Mouse (Mus musculus): ENCODE data around the gene Trmt1.
"Not testable (repeated sequence)": the region's sequence is repeated elsewhere in the genome, so short reads cannot be mapped to it uniquely, and the experiment has no call there.

Gene Trmt1

DNA sequence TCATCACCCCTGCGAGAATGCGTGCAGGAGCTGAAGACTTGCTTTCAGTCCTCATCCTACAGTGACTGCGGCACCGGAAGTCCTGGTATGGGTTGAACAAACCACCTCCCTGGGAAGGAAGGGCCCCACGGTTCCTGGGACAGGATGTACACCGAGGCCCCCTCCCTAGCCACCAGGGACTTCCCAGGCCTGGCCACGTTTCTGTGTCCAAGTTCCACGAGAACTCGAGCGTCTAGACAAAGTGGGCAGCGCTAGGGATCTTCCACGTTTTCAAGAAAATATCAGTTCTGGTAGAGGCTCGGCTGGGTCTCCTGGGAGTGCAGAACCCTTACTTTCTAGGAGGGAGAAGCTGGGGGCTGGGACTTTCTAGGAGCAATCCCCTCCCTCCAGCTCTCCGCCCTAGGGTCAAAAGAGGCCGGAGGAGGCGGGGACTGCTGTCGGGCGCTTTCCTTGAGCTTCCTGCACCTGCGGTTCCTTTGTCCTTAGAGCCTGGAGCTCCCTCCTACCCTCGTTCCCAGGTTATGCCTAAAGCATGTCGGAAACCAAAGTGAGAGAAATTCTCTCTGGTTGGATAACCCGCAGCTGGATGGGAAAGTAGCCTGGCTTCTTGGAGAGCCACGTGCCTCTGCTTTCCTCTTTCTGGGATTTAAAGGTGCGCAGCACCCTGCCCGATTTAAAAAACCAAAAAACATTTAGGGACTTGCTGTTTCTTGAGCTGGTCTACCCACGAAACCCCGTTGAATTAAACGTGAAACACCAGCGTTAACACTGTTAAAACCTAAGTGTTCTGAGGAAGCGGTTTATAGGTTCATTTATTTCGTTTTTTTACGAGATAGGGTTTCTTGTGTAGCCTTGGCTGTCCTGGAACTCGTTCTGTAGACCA, 25.9 kb upstream of the Trmt1 start:
- no peak for DNase-seq (ENCODE audit: low read depth, low spot score)

DNA sequence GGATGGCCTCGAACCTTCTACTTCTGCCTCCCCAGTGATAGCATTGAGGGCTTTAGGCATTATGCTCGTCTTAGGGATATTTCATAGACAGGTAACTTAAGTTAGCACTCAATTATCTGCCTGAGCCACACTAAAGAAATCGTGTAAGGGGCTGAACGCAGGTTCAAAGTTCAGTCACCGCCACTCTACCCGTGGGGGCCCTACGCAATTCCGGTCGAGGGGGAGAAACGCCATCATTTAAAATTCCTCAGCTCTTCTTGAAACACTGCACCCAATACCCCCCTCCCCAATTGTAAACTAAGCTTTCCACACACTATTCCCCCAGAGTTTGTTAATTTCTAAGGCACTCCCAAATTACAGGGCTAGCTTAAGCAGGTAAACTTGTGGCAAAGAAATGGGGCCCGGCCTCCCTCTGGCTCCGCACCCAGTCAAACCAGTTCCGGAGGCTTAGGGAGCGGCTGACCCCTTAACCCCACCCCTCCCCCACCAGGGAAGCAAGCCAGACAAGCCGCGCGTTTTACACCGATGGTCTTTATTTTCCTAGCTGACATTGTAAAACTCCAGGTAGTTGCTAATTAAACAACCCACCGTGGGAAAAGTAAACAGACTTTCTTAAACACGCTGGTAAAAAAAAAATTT, 25.2 kb upstream of the Trmt1 start:
- DNase-seq (ENCODE audit: low read depth, low spot score): no peak

- no peak for DNase-seq (ENCODE audit: low read depth, low spot score)
Measured at GRCm38 (mm10) chr8:84661458-84661871, 24.6 kb upstream of the Trmt1 start.

GRCm38 (mm10) chr8:84661961-84662571, 24.0 kb upstream of the Trmt1 start:
- DNase-seq (ENCODE audit: low read depth, low spot score): no peak

GRCm38 (mm10) chr8:84662581-84663065, 23.5 kb upstream of the Trmt1 start, which contains the start of gene Ier2:
Ier2 (minus strand) TSS chr8:84662852.
- DNase-seq (ENCODE audit: low read depth, low spot score): peak; percentile 92

- DNase-seq (ENCODE audit: low read depth, low spot score): peak; percentile 92
Measured at GRCm38 (mm10) chr8:84663483-84664327, 22.4 kb upstream of the Trmt1 start.

DNA sequence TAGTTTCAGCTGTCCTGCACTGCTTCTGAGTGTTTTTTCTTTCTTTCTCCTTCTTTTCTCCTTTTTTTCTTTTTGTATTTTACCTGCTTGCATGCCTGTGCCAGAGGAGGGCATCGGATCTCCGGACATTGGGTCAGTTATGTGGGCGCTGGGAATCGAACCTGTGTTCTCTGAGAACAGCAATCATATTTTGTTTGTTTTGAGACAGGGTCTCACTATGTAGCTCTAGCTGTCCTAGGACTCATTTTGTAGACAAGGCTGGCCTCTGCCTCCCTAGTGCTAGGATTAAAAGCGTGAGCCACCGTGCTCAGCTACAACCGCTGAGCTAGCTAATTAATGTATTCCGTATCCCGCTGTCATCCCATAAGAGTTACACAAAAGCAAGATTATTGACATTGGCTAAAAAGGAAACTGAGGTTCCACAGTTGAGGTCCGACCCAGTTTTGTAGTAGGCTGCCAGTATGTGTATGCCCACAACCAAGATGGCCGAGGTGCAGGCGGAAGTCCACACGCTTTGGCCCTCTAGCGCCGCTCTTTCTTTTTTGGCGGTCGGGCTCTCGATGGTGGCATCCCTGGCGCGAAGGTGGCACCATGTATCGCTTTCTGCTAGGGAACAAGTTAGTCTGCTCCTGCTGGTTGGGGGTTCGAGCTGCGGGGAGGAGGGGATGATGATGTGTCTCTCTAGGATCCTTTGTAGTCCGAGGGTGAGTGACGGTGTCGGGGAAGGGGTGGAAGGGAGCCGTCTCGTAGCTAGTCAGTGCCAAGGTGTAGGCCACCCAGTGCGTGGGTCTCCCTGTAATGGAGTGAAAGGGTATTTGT, 21.3 kb upstream of the Trmt1 start:
- peak; percentile 78 for DNase-seq (ENCODE audit: low read depth, low spot score)

GRCm38 (mm10) chr8:84665385-84665893, 20.7 kb upstream of the Trmt1 start:
- no peak for DNase-seq (ENCODE audit: low read depth, low spot score)

- DNase-seq (ENCODE audit: low read depth, low spot score): no peak
Measured at GRCm38 (mm10) chr8:84668081-84668480, 18.0 kb upstream of the Trmt1 start.

DNA sequence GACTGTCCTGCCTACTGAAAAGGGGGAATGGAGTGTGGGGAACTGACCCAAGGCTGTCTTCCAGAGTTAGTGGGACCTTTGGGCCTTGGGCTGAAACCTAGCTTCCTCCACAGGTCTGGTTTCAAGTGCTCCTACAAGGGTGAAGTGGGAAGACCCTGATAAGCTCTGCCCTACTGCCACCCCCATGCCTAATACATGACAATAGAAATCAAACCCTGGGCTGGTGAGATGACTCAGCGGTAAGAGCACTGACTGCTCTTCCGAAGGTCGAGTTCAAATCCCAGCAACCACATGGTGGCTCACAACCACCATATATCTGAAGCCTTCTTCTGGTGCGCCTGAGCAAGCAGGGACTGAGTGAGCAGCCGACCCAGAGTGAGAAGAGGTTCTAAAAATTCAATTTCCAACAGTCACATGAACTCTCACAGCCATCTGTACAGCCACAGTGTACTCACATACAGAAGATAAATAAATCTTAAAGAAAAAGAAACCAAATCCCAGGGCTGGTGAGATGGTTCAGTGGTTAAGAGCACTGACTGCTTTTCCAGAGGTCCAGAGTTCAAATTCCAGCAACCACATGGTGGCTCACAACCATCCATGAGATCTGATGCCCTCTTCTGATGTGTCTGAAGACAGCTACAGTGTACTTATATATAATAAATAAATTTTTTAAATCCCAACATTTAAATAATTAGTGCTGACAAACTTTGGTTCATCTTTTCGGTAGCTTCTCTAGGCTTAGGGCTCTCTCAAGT, 17.2 kb upstream of the Trmt1 start:
- DNase-seq (ENCODE audit: low read depth, low spot score): no peak

DNA sequence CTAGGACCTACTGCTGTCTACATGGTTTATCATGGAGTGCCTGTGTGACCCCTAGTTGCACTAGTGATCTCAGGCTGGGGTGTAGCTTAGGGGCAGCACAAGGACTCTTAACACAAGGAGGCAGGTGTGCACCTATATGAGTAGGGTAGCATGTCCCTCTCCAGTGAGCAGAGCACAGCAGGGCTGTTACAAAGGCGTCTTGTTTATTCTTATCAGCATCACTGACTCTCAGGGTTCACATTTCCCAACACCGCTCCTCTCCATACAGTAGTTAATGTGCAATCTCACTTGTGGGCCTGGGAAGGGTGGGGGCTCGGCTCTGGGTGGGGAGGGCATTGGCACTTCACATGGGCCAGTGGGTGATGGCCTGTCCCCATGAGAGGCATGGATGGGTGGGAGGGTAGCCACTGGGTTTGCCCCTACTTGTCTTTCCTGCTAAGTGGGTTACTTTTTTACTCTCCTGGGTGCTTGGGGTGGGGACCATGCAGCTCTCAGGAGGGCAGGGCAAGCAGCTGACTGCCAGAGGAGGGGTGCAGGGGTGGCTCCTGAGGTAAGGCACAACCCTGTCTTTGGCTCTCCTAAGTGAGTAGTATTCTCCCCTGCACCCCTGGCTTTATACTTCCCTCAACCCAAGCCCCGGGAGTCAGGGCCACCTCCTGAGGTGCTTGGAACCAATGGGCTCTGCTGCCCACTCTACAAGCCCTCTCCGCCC, 15.7 kb upstream of the Trmt1 start:
- DNase-seq (ENCODE audit: low read depth, low spot score): not testable (repeated sequence)

- no peak for DNase-seq (ENCODE audit: low read depth, low spot score)
Measured at GRCm38 (mm10) chr8:84677305-84677704, 8.8 kb upstream of the Trmt1 start.

DNA sequence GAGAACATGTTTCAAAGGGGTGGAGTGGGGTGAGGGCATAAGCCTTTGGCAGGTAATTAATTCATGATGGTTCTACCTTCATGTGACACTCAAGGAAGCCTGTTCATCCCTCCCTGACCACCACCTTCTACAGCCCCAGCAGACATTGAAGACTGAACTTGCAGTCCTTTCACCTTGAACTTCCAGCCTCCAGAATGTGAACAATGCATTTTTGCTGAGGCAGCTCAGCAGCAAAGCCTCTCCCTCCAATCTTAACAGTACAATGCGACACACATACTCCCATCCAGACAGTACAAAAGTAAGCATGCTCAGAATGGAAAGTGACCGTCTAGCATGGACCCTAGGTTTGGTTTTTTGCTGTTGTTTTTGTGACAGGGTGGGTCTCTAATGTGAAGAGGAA, 4.6 kb upstream of the Trmt1 start:
- DNase-seq (ENCODE audit: low read depth, low spot score): no peak

DNA sequence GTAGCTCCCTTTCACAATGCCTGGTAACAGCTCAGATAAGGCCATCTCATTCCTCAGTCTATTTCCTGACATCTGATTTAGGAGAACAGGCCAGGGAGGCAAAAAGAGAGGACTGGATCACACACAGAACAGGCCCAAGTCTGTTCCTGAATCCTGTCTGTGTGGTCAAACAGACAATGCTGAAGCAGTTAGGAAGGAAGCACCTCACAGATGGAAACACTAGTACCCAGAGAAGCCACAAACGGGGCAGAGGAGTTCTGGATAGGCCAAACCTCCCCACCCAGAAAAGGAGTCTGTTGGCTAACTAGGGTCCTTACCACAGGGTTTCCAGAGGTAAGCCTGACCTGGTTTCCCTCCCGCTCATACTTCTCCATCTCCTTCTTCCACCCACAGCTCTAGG, 3.9 kb upstream of the Trmt1 start:
- no peak for DNase-seq (ENCODE audit: low read depth, low spot score)

GRCm38 (mm10) chr8:84684537-84684936, 1.6 kb upstream of the Trmt1 start:
- no peak for DNase-seq (ENCODE audit: low read depth, low spot score)

- DNase-seq (ENCODE audit: low read depth, low spot score): no peak
Measured at GRCm38 (mm10) chr8:84687003-84687704, 1.0 kb downstream of the Trmt1 start.

DNA sequence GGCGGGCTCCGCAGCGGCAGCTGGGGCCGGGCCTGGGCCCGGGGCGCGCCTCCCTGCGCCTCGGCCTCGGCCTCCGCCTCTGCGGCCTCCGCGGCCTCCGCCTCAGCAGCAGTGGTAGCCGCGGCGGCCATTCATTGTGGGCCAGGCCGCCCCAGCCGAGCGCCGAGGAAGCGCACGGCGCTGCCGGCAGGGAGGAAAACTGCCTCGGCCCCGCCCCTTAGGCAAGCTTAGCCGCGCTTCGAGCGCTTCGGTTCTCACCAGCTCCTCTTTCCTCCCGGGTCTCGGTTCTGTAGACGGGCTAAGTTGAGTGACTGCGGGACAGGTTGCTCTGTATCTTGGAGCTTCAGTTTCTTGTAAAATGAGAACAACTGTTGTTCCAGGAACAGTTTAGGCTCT, 1.6 kb downstream of the Trmt1 start, which contains the start of gene Nacc1:
Gene Nacc1, minus strand, starts transcription at position 158 of the 396 bp plus-strand sequence.
- DNase-seq (ENCODE audit: low read depth, low spot score): peak; percentile 66
